Mouse (Mus musculus): ENCODE data around the gene Olah.
"Not testable (repeated sequence)": the region's sequence is repeated elsewhere in the genome, so short reads cannot be mapped to it uniquely, and the experiment has no call there.

The Olah gene

GRCm38 (mm10) chr2:3397110-3397509 is at the start of gene Olah:
TSS of gene Olah (minus strand) at chr2:3397210.
- DNase-seq (ENCODE audit: low spot score in 2 of 2): not testable (repeated sequence)

DNA sequence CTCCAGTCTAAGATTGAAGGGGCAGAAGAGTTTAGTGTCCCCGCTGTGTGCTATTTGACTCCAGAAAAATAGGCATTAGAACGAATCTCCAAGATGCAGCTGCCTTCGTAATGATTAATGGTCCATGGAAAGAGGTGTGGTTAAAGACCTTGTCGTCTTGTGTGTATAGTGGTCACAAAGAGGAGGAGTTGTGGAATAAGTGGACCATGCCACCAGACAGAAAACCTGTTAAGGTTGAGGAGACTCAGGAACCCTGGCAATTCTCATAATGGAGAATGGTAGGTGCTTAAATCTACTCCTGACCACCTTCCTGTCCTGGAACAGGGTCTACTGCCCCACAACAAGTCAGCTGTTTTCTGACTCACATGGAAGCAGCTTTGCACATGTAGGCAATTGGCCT is 49.0 kb upstream of the Olah start:
- DNase-seq (ENCODE audit: low spot score in 2 of 2): no peak

- DNase-seq (ENCODE audit: low spot score in 2 of 2): no peak
These were observed 47.2 kb upstream of the Olah start for GRCm38 (mm10) chr2:3444206-3444605.

- no peak for DNase-seq (ENCODE audit: low spot score in 2 of 2)
These were observed 40.9 kb upstream of the Olah start for GRCm38 (mm10) chr2:3437956-3438355.

- DNase-seq (ENCODE audit: low spot score in 2 of 2): no peak
These were observed 38.5 kb upstream of the Olah start for GRCm38 (mm10) chr2:3435369-3436061.

DNA sequence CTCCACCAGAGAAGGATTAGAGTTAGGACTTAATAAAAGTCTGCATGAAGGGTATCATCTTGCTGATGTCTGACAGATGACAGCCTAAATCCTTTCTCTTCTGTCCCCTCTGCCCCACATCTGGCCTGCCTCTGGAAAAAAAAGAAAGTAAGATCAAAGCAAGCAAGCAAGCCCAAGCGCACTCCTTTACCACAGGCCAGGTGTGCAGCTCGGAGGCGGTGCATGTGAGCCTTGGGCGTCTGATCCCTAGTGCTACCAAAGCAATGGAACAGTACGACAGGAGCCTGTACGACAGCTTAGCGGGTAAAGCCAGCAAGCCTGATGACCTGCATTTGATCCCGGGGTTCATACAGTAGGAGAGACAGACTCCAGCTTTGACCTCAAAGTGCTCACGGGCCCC is 33.9 kb upstream of the Olah start:
- no peak for DNase-seq (ENCODE audit: low spot score in 2 of 2)

DNA sequence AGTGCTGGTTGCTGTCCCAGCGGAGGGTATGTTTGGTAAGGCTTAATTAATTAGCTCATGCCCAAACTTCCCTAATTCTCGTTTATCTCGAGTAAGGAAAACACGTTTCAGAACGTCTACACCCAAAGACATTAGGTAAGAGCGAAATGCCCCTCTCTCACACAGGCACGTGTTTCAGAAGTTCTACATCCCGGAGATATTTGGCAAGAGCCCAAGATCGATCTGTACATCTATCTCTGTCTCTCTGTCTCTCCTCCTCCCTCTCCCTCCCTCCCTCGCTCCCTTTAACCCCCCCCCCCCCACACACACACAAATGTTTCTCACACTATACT is 27.5 kb upstream of the Olah start:
- DNase-seq (ENCODE audit: low spot score in 2 of 2): no peak

DNA sequence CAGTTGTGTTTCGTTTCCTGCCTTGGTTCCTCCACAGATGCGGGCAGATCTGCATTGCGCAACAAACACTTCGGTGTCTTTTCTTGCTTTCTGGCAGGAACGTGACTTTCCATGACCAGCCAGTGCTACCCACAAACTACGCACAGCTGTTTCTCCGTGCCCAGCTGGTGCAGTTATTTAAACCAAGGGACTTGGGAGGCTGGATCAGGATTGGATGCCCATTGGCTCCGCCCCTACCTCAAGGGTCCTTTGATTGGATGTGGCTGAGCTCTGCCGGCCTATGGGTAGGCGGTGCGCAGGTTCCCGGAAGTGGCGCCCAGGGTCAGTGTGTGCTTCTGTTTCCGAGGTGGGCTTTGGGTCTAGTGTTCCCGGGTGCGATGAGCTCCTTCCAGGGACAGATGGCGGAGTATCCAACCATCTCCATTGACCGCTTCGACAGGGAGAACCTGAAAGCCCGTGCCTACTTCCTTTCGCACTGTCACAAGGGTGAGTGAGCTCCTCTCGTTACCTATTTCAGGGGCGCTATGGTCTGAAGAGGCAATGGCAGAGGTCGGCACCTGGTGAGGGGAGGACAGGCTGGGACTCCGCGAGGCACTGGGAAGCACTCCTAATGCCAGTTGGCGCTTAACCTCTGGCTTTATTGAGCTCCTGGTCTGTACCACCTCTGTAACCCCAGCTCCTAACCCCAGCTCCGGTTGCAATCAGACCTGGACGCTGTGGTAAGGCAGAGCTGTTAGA is 27.0 kb upstream of the Olah start, which contains the start of gene Dclre1c:
Dclre1c (plus strand) TSS at position 291 of the 738 bp plus-strand sequence.
- peak; percentile 81 to 88 for DNase-seq (ENCODE audit: low spot score in 2 of 2)

DNA sequence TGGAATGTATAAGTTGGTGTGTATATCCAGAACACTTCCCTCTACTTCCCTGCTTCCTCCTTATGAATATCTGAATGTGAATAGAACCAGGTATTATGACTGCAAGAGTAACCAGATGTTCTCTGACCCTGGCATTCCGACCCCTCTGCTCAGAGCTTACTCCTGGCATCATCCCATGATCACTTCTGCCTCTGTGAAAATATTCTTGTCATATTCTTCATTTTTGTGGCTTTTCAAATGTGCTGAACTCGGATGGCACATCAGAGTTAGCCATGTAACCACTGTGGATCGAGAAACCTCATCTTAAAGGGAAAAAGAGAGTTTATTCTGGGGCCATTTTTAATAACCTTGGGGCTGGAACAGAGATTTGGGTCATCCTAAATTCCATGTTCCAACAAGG is 25.5 kb upstream of the Olah start, which contains the start of gene Meig1:
Meig1 (minus strand) TSS at position 101 of the 400 bp plus-strand sequence.
- DNase-seq (ENCODE audit: low spot score in 2 of 2): no peak

- DNase-seq (ENCODE audit: low spot score in 2 of 2): no peak
These were observed 23.1 kb upstream of the Olah start for GRCm38 (mm10) chr2:3420157-3420556.

DNA sequence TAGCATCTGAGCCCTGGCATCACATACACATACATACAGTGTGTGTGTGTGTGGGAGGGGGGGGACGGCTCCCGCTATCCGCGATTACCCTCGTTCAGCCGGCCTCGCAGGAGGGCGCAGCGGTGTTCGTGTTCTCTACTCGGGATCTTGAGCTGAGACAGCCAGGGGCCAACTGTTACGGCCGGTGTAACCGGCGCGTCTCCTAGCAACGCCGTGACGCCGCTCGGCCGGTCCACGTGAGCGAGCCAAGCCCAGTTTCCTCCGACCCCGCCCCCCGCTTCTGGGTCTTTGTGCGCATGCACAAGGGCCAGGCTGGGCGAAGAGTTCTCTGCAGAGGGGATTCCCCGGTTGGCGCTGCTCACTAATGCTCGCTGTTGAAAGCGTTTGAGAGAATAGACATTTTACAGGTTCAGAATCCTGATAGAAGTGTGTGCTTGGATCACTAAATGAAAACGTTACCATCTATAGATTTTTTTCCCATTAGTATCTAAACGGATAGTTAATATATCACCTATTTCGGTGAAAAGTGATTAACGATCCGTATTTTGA is 21.9 kb upstream of the Olah start:
- peak; percentile 96 to 97 for DNase-seq (ENCODE audit: low spot score in 2 of 2)

GRCm38 (mm10) chr2:3415676-3416075 is 18.7 kb upstream of the Olah start:
- DNase-seq (ENCODE audit: low spot score in 2 of 2): no peak

DNA sequence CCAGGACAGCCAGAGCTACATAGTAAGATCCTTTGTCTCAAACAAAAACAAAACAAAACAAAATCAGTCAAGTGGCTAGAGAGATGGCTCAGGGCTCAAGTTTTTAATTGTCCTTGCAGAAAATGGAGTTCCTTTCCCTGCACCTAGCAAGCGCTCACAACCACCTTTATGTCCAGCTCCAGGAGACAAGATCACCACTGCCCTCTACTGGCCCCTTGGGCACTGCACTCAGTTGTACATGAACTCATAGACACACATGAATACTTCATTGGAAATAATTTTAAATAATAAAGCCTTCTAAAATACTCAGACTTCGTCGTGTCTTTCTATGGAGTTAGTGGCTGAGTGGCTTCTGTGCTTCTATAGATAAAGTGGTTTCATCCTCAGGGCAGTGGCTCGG is 17.2 kb upstream of the Olah start:
- peak; percentile 35 for DNase-seq (ENCODE audit: low spot score in 2 of 2)

- no peak for DNase-seq (ENCODE audit: low spot score in 2 of 2)
These were observed 10.7 kb upstream of the Olah start for GRCm38 (mm10) chr2:3407756-3408155.

- no peak for DNase-seq (ENCODE audit: low spot score in 2 of 2)
These were observed 9.0 kb upstream of the Olah start for GRCm38 (mm10) chr2:3405981-3406380.

GRCm38 (mm10) chr2:3391945-3392344 is 5.1 kb downstream of the Olah start:
- no peak for DNase-seq (ENCODE audit: low spot score in 2 of 2)

GRCm38 (mm10) chr2:3387105-3387860 is 9.7 kb downstream of the Olah start:
- DNase-seq (ENCODE audit: low spot score in 2 of 2): no peak

DNA sequence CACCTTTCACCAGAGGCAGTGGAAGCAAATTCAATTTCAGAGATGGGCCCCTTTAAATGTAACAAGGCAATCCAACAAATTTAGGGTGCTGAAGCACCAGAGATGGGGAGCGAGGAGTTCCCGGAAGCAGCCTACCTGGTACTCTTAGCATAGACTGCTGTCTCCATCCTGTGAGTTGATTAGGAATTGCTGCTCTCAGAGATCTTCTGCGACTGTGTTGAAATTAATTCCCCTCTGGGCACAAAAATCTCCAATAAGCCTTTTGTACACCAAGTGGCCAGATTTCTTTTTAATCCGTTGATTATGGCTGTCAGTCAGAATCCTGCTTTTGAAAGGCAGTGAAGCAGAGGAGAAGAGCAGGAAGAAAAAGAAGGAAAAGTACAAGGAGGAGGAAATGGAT is 31.9 kb downstream of the Olah start:
- DNase-seq (ENCODE audit: low spot score in 2 of 2): no peak

GRCm38 (mm10) chr2:3361067-3361466 is 35.9 kb downstream of the Olah start:
- no peak for DNase-seq (ENCODE audit: low spot score in 2 of 2)

DNA sequence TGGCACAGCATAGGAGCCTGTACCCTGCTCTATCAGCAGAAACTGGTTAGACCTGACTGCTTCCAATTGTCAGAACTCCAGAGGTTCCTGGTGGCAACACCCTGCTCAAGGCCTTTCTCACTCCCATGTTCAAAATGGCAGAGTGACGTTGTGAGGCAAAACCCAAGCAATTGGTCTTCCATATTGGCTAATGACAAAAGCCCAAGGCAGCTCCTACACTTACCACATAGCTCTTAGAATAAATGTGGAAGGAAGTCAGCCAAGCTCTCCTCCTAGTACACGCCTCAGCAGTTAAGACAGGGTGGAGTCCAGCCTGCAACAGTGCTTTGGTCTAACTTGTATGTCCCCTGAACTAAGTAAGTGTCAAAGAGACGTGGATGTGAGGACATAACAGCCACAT is 39.1 kb downstream of the Olah start:
- DNase-seq (ENCODE audit: low spot score in 2 of 2): no peak

- DNase-seq (ENCODE audit: low spot score in 2 of 2): no peak
These were observed 40.7 kb downstream of the Olah start for GRCm38 (mm10) chr2:3356311-3356710.

DNA sequence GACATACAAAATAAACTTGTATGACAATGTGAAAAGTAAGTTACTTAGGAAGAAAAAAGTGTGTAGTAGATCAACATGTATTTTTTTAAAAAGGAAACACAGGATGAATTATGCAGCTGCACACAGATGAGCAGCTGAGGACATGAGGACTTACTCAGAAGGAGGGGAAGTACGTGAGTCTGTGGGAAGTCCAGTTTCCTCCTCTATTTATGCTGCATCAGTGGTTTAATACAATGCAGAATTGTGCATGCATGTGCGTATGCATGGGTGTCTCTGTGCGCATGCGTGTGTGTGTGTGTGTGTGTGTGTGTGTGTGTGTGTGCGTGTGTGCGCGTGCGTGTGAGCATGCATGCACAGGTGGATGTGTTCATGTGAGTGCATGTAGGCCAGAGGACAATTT is 41.2 kb downstream of the Olah start:
- no peak for DNase-seq (ENCODE audit: low spot score in 2 of 2)

All from urinary bladder, postnatal 36 days (tissue).